Mouse (Mus musculus) liver, adult 2 months (tissue): ENCODE results near the gene Mier1. TPM values are rescaled to one million over a fixed set of nuclear protein-coding genes. Genes with fewer than 3 reads are reported as not detected.

Experiments used
- DNase-seq: peaks from one replicate; pipeline ENCODE4 v3.0.0-alpha.2; 2011; ENCODE audit warnings: low read depth, low spot score; ENCODE audit errors: extremely low read depth
- H3K27ac ChIP-seq: fragments of 200-500 bp; replicated peaks from 2 replicates; pipeline ENCODE4 v1.5.1; 2012; ENCODE audit warnings: low read depth, mild to moderate bottlenecking, control low read depth, inconsistent platforms, low read length; ENCODE audit not compliant: insufficient read depth
- H3K27me3 ChIP-seq: fragments of 200-500 bp; 2 replicates; pipeline ENCODE4 v1.6.1; 2012; ENCODE audit warnings: mild to moderate bottlenecking, moderate library complexity, low read length, inconsistent platforms; ENCODE audit not compliant: control insufficient read depth, insufficient read depth
- H3K36me3 ChIP-seq: fragments of 200-500 bp; 2 replicates; pipeline ENCODE4 v1.6.1; 2012; ENCODE audit warnings: low read length, inconsistent platforms; ENCODE audit not compliant: control insufficient read depth, insufficient read depth
- H3K4me1 ChIP-seq: fragments of 200-500 bp; 2 replicates; pipeline ENCODE4 v1.6.1; 2011; ENCODE audit warnings: low read length; ENCODE audit not compliant: control insufficient read depth, insufficient read depth
- H3K4me3 ChIP-seq: fragments of 200-500 bp; 2 replicates; pipeline ENCODE4 v1.5.1; 2011; ENCODE audit warnings: low read depth, mild to moderate bottlenecking, control low read depth, low read length, moderate library complexity; ENCODE audit not compliant: insufficient read depth
- H3K79me2 ChIP-seq: fragments of 200-500 bp; 2 replicates; pipeline ENCODE4 v1.6.1; 2012; ENCODE audit warnings: inconsistent platforms, mild to moderate bottlenecking, low read length, moderate library complexity; ENCODE audit not compliant: control insufficient read depth, insufficient read depth
- H3K9ac ChIP-seq: fragments of 200-500 bp; 2 replicates; pipeline ENCODE4 v1.6.1; 2012; ENCODE audit warnings: low read depth, mild to moderate bottlenecking, control low read depth, inconsistent platforms, low read length
- CTCF ChIP-seq: fragments of 200-500 bp; IDR thresholded peaks from 2 replicates; pipeline ENCODE4 v1.5.1; 2011; ENCODE audit warnings: low read depth, low read length, control low read depth
- POLR2A ChIP-seq: fragments of 200-500 bp; IDR thresholded peaks from 2 replicates; pipeline ENCODE4 v1.6.1; 2011; ENCODE audit warnings: low read length, control low read depth; ENCODE audit not compliant: insufficient read depth; ENCODE audit errors: extremely low read depth
- WGBS: fragments of 180-500 bp; shearing (Covaris S2); methylation state at CpG from one replicate; pipeline ENCODE4 v1.1.7; 2018; 5-methylcytosine and 5-hydroxymethylcytosine counted together
- polyA plus RNA-seq: library from polyadenylated mRNA; depleted of rRNA; stranded (reverse); fragments of >200 nt; gene quantifications from 2 replicates; pipeline ENCODE4 v1.2.3, GENCODE M21; 2012
- total RNA-seq: library from RNA; depleted of rRNA; stranded (reverse); fragments of >200 nt; gene quantifications from 2 replicates; pipeline ENCODE4 v1.2.3, GENCODE M21; 2014

The Mier1 gene
- total and polyA plus RNA-seq, 2 experiments: 7.3 to 25.4 TPM

GRCm38 (mm10) chr4:103188786-103189640 is 74.8 kb downstream of the Mier1 start:
- WGBS: 94% methylated on average over 8 of the region's 8 CpGs
- DNase-seq: no peak
- TF ChIP-seq CTCF (no peak), POLR2A (no peak)
- H3K4me3 ChIP-seq: no peak overlapping the region
- H3K79me2 ChIP-seq: no peaks in the 10 kb centered on the region; the same call in 1 of the 2 replicates
- no peaks in the 10 kb centered on the region for H3K4me1 ChIP-seq
- H3K36me3 ChIP-seq: peaks cover 73% of the 10 kb centered on the region
- H3K27ac ChIP-seq: no peak overlapping the region
- H3K27me3 ChIP-seq: no peaks in the 10 kb centered on the region
- no peak overlapping the region for H3K9ac ChIP-seq

GRCm38 (mm10) chr4:103192421-103192820 is 78.2 kb downstream of the Mier1 start:
- Histone ChIP-seq H3K4me1 (no peaks in the 10 kb centered on the region; the same call in 1 of the 2 replicates), H3K79me2 (no peaks in the 10 kb centered on the region; the same call in 1 of the 2 replicates), H3K27ac (no peak overlapping the region), H3K36me3 (peaks cover 72% of the 10 kb centered on the region), H3K4me3 (no peak overlapping the region), H3K9ac (no peak overlapping the region), H3K27me3 (no peaks in the 10 kb centered on the region)
- TF ChIP-seq CTCF (peak; percentile 24; the same call in 1 of the 2 replicates), POLR2A (no peak)
- peak; percentile 39 for DNase-seq
- 91% methylated on average over 2 of the region's 2 CpGs for WGBS

- WGBS: 92% methylated on average over 8 of the region's 8 CpGs
- TF ChIP-seq CTCF (no peak), POLR2A (no peak)
- H3K27ac ChIP-seq: no peak overlapping the region
- no peak overlapping the region for H3K4me3 ChIP-seq
- H3K79me2 ChIP-seq: no peaks in the 10 kb centered on the region; the same call in 1 of the 2 replicates
- H3K9ac ChIP-seq: no peak overlapping the region
- H3K27me3 ChIP-seq: no peaks in the 10 kb centered on the region
- H3K4me1 ChIP-seq: no peaks in the 10 kb centered on the region; the same call in 1 of the 2 replicates
- H3K36me3 ChIP-seq: peaks cover 56% of the 10 kb centered on the region
- no peak for DNase-seq
Observed at GRCm38 (mm10) chr4:103197401-103197800, 83.2 kb downstream of the Mier1 start.

- 77% methylated on average over 4 of the region's 4 CpGs for WGBS
- Histone ChIP-seq H3K27me3 (no peaks in the 10 kb centered on the region), H3K27ac (no peak overlapping the region), H3K4me3 (no peak overlapping the region), H3K9ac (no peak overlapping the region), H3K79me2 (no peaks in the 10 kb centered on the region; the same call in 1 of the 2 replicates), H3K4me1 (no peaks in the 10 kb centered on the region; the same call in 1 of the 2 replicates), H3K36me3 (peaks cover 56% of the 10 kb centered on the region)
- no peak for TF ChIP-seq POLR2A
- TF ChIP-seq CTCF: no peak
- no peak for DNase-seq
Observed at GRCm38 (mm10) chr4:103199086-103199485, 84.9 kb downstream of the Mier1 start.

GRCm38 (mm10) chr4:103200046-103200445 is 85.9 kb downstream of the Mier1 start:
- Histone ChIP-seq H3K27me3 (no peaks in the 10 kb centered on the region), H3K36me3 (peaks cover 56% of the 10 kb centered on the region), H3K79me2 (no peaks in the 10 kb centered on the region; the same call in 1 of the 2 replicates), H3K4me3 (no peak overlapping the region), H3K9ac (no peak overlapping the region), H3K4me1 (no peaks in the 10 kb centered on the region), H3K27ac (no peak overlapping the region)
- TF ChIP-seq CTCF: no peak
- no peak for TF ChIP-seq POLR2A
- 81% methylated on average over 1 of the region's 1 CpGs for WGBS
- DNase-seq: no peak

GRCm38 (mm10) chr4:103203646-103204045 is 89.5 kb downstream of the Mier1 start:
- Histone ChIP-seq H3K4me1 (peaks cover 1% of the 10 kb centered on the region; the same call in 1 of the 2 replicates), H3K79me2 (no peaks in the 10 kb centered on the region; the same call in 1 of the 2 replicates), H3K4me3 (no peak overlapping the region), H3K36me3 (peaks cover 65% of the 10 kb centered on the region), H3K9ac (no peak overlapping the region), H3K27me3 (no peaks in the 10 kb centered on the region), H3K27ac (no peak overlapping the region)
- DNase-seq: no peak
- 82% methylated on average over 2 of the region's 2 CpGs for WGBS
- TF ChIP-seq POLR2A: no peak
- no peak for TF ChIP-seq CTCF
